Mouse (Mus musculus) adrenal gland, postnatal 4 days (tissue): ENCODE results near the gene Vnn3. TPM values are rescaled to one million over a fixed set of nuclear protein-coding genes. Genes with fewer than 3 reads are reported as not detected.
A peak's percentile ranks its signal among the peaks of the same experiment; 100 is the strongest.

Experiments used
- DNase-seq, 2 experiments: peaks; one replicate each; pipeline ENCODE4 v3.0.0; 2021 to 2022; ENCODE audit warnings: low spot score in 2 of 2, mixed read lengths in 2 of 2
- long read RNA-seq, 2 experiments: library from polyadenylated mRNA; stranded (forward); transcript quantifications; one replicate each; pipeline ENCODE4 v2.0.0; 2021
- total RNA-seq, 2 experiments: library from RNA; stranded (reverse); gene quantifications; 2 replicates each; pipeline ENCODE4 v1.2.3; 2021

Gene Vnn3
- total RNA-seq: 10 to 100 TPM; 17.1 to 24.1 TPM
- long read RNA-seq, experiment 1, transcript Vnn3-201 (7 exons, 1,811 nt): major isoform, 14 of 18 reads
- long read RNA-seq, experiment 1, partial matches to known transcripts: 3 of 18 reads
- long read RNA-seq, experiment 1, other reads (novel, unspliced or antisense): 1 of 18 reads
- long read RNA-seq, experiment 2, transcript Vnn3-201 (7 exons, 1,811 nt): major isoform, 12 of 31 reads
- long read RNA-seq, experiment 2, partial matches to known transcripts: 13 of 31 reads
- long read RNA-seq, experiment 2, other reads (novel, unspliced or antisense): 6 of 31 reads

DNA sequence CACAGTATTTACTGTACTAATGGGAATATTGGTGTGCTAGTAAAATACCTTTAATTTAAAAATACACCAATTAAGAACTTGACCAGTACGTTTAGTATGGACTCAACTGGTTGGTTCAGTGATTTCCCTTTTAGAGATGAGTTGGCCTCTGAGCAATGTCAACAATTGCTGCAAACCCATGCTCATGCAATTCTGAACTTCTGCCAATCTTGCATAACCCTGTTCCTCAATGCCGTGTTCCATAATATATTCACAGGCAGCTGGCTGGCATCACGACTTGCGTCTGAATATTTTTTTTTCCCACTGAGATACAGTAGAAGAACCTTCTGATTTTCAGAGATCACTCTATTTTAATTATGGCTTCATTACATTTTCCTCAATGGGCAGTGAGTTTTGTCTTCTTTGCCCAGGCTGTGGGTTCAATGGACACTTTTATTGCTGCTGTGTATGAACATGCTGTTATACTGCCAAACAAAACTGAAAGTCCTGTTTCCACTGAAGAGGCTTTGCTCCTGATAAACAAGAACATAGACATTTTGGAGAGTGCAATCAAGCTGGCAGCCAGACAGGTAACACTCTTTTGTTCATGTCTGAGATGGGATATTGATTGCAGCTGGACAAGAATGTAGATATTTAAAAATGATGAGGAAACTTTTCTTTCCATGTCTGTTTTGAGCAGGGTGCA, at the start of gene Vnn3:
Gene Vnn3 (plus strand): TSS at position 235 of the 685 bp plus-strand sequence.
- no peak for DNase-seq

DNA sequence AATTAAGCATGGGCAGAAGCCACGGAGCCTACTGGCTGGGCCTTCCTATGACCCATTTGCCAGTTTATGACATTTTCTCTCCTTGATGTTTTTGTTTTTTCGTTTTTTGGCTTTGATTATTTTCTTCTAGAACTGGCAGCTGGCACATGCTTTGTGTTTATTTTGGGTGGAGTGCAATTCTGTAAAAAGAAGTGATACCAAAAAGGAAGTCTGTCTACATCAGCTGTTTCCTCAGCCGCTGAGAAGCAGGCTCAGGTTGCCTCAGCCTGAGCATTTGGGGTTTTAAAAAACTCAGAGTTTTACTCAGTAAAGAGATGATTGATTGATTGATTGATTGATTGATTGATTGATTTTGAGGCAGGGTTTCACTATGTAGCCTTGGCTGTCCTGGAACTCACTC, 48.4 kb upstream of the Vnn3 start:
- DNase-seq: no peak

- DNase-seq: no peak
These were observed 46.6 kb upstream of the Vnn3 start for GRCm38 (mm10) chr10:23804665-23805064.

DNA sequence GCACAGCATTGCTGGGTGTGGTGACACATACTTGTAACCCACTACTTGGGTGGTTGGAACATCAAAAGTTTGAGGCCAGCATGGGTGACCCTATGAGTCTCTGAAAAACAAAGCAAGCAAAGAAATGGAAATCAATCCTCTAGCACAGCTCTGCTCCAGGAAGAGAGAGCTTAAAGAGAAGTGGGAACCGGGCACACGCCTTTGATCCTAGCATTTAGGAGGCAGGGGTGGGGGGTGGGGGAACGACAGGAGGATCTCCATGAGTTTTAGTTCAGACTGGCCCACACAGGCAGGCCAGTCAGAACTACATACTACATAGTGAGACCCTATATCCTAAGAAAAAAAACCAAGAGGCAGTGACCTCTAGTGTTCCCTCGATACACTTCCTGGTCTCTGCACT, 45.1 kb upstream of the Vnn3 start:
- DNase-seq: no peak

DNA sequence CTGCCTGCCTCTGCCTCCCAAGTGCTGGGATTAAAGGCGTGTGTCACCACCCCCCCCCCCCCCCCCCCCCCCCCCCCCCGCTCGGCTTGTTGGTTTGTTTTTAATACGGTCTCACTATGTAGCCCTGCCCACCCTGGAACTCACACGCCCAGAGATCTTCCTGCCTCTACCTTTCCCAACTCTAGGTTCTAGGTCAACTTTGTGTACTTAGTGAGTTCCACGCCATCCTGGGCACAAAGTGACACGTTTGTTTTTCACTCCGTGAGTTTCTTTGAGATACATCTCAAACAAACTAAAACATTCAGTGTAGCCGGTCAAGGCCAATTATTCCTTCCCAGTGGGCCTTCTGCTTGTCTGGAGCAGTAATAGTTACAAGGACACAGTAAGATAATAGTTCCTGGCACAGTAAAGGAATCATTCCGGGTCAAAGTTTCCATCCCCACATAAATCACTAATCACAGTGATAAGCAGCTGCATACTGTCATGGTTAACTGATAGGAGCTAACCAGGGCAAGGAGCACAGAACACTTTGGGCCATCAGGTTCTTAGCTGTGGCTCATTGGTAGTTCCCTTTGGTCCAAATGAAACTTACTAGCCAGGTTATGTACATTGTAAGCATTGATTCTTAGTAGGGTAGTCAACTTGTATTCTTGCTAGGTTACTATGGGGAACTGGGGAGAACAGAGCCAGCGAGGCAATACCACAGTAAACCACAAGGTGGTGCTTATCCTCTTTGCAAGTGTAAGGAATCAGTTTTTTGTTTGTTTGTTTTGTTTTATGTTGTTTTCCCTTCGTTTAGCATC, 39.4 kb upstream of the Vnn3 start:
- peak; percentile 18 to 42 for DNase-seq

DNA sequence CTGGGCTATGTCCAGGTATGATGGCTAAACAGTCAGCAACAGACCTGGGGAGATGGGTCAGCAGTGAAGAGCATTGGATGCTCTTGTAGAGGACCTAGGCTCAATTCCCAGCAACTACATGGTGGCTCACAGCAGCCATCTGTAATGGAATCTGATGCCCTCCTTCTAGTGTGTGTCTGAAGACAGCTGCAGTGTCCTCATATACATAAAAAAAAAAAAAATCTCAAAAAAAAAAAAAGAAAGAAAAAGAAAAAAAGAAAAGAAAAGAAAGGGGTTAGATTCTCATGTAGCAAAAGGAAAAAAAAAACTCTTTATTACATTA, 38.9 kb upstream of the Vnn3 start:
- no peak for DNase-seq

DNA sequence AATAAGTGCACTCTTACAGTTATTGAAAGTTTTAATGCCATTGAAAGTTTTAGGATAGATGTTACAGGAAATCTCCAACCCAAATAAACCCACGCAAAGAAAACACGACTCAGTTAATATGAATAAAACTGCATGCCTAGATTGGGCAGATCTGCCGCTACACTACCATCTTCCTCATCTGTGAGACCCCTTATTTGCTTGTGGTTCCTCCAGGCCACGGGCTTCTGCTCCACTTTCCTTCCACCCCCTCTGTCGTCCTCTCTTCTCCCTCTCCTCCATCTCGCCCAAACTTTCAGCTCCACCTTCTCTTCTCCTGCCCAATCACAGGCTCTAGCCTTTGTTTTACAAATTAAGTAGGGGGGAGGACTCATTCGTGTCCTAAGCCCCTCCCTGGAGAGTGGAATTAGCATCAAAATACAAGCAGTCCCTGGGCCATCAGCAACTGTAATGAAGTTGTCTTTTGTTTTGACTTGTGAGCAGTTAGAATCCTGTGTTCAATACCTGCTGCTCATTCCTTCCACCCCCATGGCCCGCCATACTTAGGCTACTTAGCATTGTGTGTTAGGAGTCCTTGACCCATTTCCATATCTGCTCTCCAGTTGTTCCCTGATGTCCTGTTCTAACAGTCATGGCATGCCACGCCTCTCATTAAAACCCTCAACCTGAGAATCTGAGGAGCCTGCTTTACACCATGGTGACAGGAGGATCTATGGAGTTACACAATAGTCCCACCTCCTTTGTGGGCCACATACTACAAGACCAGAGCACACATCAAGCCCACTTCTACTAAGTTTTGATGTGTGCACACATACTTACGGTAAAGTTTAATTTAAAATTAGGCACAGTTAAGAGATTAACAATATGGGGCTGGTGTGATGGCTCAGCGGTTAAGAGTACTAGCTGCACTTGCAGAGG, 38.2 kb upstream of the Vnn3 start:
- DNase-seq: no peak

DNA sequence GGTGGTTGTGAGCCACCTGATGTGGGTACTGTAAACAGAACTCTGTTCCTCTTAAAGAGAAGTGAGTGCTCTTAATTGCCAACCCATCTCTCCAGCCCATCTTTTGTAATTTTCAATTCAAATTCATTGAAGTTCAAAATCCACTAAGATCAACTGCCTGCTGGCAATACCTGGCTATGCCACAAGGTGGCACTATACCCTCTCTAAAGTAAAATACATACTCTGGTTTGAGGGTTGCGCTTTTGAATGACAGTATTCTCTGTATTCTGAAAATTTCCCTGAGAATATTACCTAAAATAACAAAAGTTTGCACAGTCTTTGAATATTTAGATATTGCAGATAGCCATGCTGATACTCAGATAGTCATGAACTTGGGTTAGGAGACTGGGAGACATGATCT, 36.1 kb upstream of the Vnn3 start:
- peak; percentile 50 to 53 for DNase-seq

- DNase-seq: no peak
These were observed 35.0 kb upstream of the Vnn3 start for GRCm38 (mm10) chr10:23816241-23816640.

GRCm38 (mm10) chr10:23826516-23826915, 24.7 kb upstream of the Vnn3 start:
- no peak for DNase-seq

DNA sequence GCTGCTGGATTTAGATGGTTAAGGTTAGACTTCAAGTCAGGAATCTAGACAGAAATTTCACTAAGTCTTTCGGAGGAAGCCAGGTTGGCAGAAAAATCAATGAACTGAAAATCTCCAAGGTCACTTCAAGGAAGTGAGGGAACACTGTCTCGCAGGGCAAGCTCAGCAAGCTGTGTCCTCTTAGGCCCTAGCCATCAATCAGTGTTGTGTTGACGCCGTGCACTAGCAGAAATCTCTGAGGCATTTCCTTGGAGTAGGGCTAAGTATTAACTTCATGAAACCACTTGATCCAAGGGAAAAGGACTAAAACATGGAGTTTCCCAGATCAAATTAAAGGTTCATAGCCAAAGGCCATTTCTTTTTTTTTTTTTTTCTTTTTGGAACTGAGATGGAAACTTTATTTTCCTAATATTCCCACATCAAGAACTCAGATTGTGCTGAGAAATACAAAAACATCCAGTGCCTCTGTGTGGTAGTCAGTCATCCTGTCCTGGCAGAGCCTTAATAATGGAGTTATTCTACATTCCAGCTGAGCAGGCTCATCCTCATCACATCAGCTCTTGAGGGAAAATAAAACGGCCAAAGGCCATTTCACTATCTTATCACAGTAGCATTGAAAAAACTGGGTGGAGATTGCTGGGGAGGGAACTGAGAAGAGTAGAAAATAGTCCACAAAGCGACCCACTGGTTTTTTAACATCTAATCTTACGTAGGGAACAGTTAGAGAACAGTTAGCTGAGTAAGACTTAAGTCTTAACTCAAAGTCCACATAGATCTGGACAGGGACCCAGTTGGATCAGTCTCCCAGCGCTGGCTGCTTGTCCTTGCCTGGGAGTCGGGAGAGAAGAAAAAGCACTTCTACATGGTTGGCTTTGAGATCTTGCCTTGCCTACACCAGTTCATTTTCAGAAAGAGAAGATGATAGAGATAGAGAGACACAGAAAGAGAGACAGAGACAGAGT, 15.0 kb upstream of the Vnn3 start:
- no peak for DNase-seq

- DNase-seq: no peak
These were observed 14.1 kb upstream of the Vnn3 start for GRCm38 (mm10) chr10:23837115-23837514.

- no peak for DNase-seq
These were observed 12.4 kb upstream of the Vnn3 start for GRCm38 (mm10) chr10:23838910-23839309.

DNA sequence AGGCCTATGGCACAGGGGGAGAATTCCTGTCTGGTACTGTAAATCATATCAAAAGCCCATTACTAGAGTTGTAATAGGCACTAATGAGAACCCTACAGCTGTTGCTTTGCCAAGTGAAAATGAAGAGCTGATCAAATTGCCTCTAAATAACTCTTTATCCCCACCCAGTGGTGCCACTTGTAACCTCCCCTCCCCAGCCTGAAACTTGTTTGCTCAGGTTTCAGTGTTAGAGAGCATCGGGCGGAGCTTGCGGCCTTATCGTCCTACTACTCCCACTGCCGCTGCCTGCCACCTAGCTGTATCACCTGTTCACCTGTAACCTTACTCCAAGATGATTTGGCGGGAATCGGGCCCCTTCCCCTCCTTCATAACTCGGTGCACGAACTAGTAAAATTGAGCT, 11.9 kb upstream of the Vnn3 start:
- DNase-seq: no peak

GRCm38 (mm10) chr10:23840496-23840895, 10.8 kb upstream of the Vnn3 start:
- no peak for DNase-seq

GRCm38 (mm10) chr10:23852096-23852495, 834 bp downstream of the Vnn3 start:
- no peak for DNase-seq

DNA sequence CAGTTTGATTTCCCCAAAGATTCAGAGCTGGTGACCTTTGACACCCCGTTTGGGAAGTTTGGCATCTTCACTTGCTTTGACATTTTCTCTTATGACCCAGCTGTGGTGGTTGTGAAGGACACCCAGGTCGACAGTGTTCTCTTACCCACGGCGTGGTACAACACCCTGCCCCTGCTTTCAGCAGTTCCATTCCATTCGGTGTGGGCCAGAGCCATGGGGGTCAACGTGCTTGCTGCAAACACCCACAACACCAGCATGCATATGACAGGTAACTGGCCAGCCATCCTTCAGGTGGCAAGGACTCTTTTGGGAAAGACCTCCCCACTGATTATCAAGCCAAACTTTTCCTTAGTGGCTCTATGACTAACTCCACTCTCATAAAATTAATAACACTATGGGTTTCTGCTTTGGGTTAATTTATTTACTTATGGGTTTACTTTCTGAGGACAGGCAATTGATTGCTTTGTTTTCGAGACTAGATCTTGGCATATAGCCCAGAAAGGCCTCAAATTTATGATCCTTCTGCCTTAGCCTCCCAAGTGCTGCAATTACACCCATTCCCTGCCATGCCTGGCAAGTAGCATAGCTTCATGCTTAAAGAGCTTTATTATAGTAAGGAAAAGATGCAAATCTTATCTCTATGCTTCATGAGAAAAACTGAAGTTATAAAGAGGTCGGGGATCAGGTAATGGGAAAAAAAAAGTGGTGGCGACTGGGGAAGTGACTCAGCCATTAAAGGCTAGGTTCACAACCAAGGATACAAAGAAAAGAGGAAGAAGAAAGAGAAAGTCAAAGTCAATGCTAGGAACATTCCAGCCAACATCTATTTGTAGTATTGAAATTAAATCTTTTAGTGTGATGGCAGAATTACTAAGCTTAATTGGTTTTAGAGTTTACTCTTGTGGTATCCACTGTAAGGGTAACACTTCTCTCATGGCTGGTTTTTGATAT, 13.4 kb downstream of the Vnn3 start:
- DNase-seq: no peak

DNA sequence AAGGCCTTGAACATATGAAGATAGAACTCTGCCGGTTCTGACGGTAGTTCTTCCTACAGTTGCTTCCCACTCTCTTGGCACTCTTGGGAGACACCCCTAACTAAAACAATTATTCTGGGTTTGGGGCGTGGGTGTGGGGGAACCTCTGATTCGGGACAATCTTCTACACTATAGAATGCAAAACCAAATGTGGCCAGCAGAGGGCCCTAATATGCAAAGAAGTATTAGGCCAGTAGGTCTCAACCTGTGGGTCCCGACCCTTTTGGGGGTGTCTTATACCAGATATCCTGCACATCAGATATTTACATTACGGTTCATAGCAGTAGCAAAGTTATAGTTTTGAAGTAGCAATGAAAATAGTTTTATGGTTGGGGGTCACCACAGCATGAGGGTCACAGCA, 29.4 kb downstream of the Vnn3 start:
- no peak for DNase-seq

DNA sequence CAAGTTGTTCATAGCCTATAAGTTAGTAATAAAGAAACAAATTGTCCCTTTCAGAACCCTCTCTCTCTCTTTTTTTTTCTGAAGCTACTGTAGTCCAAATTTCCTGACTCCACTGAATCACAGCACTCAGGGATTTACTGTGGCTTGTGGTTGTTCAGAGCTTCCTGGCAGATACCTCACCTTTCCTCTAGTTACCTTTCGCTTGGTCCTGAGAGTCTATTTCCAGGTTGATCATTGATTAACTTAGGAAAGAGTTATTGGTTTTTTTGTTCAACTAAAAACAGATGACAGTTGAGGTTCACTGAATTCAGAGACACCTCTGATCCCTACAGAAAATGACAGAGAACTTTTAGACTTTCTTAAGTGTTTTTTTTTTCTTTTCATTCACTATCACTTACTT, 33.6 kb downstream of the Vnn3 start:
- DNase-seq: no peak
